Mouse (Mus musculus): Measurements from ENCODE around the gene Prex1. TPM values are rescaled to one million over a fixed set of nuclear protein-coding genes. Genes with fewer than 3 reads are reported as not detected.

Prex1 gene
- total and polyA plus RNA-seq, 3 experiments = 5.5 to 19.5 (median 18.5) TPM

- Histone ChIP-seq H3K79me2 (replicated peaks; ENCODE audit: control insufficient read depth, extremely low read depth, insufficient read depth, poor library complexity, severe bottlenecking) (no peaks in the 10 kb centered on the region), H3K27me3 (replicated peaks) (no peaks in the 10 kb centered on the region), H3K9me3 (replicated peaks; ENCODE audit: low read length) (peaks cover 17% of the 10 kb centered on the region), H3K36me3 (replicated peaks in 1 of 2; ENCODE audit: control insufficient read depth in 1 of 2, insufficient read depth in 1 of 2, low read length in 1 of 2) (peaks cover 18 to 92% of the 10 kb centered on the region in 2 experiments), H3K4me2 (ENCODE audit: insufficient read depth, low read depth, poor library complexity, severe bottlenecking) (no peak overlapping the region), H3K4me3 (replicated peaks in 1 of 3; ENCODE audit: low read depth in 2 of 3, low read length in 2 of 3, poor library complexity in 1 of 3) (no peak overlapping the region), H3K9ac (ENCODE audit: insufficient read depth, low read depth) (no peak overlapping the region), H3K27ac (ENCODE audit: insufficient read depth, low read depth) (no peak overlapping the region), H3K4me1 (ENCODE audit: control insufficient read depth in 1 of 2, insufficient read depth in 2 of 2) (peaks cover 0 to 17% of the 10 kb centered on the region in 2 experiments; a peak in 2 of 4 replicates)
- in situ Hi-C loops (cut with MboI; ENCODE audit: low pct_ligation_motif_present, low pct_unique_long_range_greater_than_20kb, low sequenced_read_pairs) (no loop called here), dilution Hi-C loops (cut with MboI; ENCODE audit: extremely low pct_ligation_motif_present, extremely low pct_unique_long_range_greater_than_20kb, low sequenced_read_pairs) (no loop called here)
- TF ChIP-seq GABPA (IDR thresholded peaks at IDR 0.05; ENCODE audit: insufficient replicate concordance, low read depth, low read length) = no peak
- TF ChIP-seq UBTF (IDR thresholded peaks at IDR 0.05; ENCODE audit: low read depth, low read length) = no peak
- TF ChIP-seq ZMIZ1 (IDR thresholded peaks at IDR 0.05; ENCODE audit: low read depth, low read length) = no peak
- no peak for TF ChIP-seq USF2 (conservative IDR thresholded peaks at IDR 0.05; ENCODE audit: low read depth, low read length)
- TF ChIP-seq MEF2A (IDR thresholded peaks at IDR 0.05; ENCODE audit: borderline replicate concordance, low read depth, low read length) = no peak
- no peak for TF ChIP-seq NELFE (IDR thresholded peaks at IDR 0.05; ENCODE audit: low read depth, low read length)
- no peak for TF ChIP-seq E2F4 (IDR thresholded peaks at IDR 0.05; ENCODE audit: insufficient replicate concordance, low read depth, low read length)
- no peak for TF ChIP-seq MAFK (IDR thresholded peaks at IDR 0.05; ENCODE audit: insufficient replicate concordance, low read length)
- no peak for TF ChIP-seq CTCF (conservative IDR thresholded peaks at IDR 0.05 in 1 of 2, IDR thresholded peaks at IDR 0.05 in 1 of 2; ENCODE audit: low read depth in 2 of 2, low read length in 2 of 2)
- TF ChIP-seq JUND (conservative IDR thresholded peaks at IDR 0.05; ENCODE audit: low read depth, low read length) = no peak
- TF ChIP-seq KAT2A (IDR thresholded peaks at IDR 0.05; ENCODE audit: insufficient replicate concordance, low read length) = no peak
- no peak for TF ChIP-seq TBP (conservative IDR thresholded peaks at IDR 0.05; ENCODE audit: low read depth, low read length)
- no peak for TF ChIP-seq IRF4 (IDR thresholded peaks at IDR 0.05; ENCODE audit: low read depth, low read length)
- no peak for DNase-seq (ENCODE audit: extremely low read depth)
Observed at GRCm38 (mm10) chr2:166638947-166639641, 74.5 kb downstream of the Prex1 start.

GRCm38 (mm10) chr2:166638079-166638800, 75.4 kb downstream of the Prex1 start:
- Histone ChIP-seq H3K79me2 (replicated peaks; ENCODE audit: control insufficient read depth, extremely low read depth, insufficient read depth, poor library complexity, severe bottlenecking) (no peaks in the 10 kb centered on the region), H3K4me1 (ENCODE audit: control insufficient read depth in 1 of 2, insufficient read depth in 2 of 2) (peaks cover 0 to 17% of the 10 kb centered on the region in 2 experiments; a peak in 2 of 4 replicates), H3K9ac (ENCODE audit: insufficient read depth, low read depth) (no peak overlapping the region), H3K27ac (ENCODE audit: insufficient read depth, low read depth) (no peak overlapping the region), H3K4me2 (ENCODE audit: insufficient read depth, low read depth, poor library complexity, severe bottlenecking) (no peak overlapping the region), H3K4me3 (replicated peaks in 1 of 3; ENCODE audit: low read depth in 2 of 3, low read length in 2 of 3, poor library complexity in 1 of 3) (no peak overlapping the region), H3K9me3 (replicated peaks; ENCODE audit: low read length) (peaks cover 17% of the 10 kb centered on the region), H3K36me3 (replicated peaks in 1 of 2; ENCODE audit: control insufficient read depth in 1 of 2, insufficient read depth in 1 of 2, low read length in 1 of 2) (peaks cover 18 to 92% of the 10 kb centered on the region in 2 experiments), H3K27me3 (replicated peaks) (no peaks in the 10 kb centered on the region)
- no peak for TF ChIP-seq POLR2A (IDR thresholded peaks at IDR 0.05; ENCODE audit: low read depth, low read length)
- no peak for TF ChIP-seq ELF1 (IDR thresholded peaks at IDR 0.05; ENCODE audit: low read depth, low read length)
- TF ChIP-seq E2F4 (IDR thresholded peaks at IDR 0.05; ENCODE audit: insufficient replicate concordance, low read depth, low read length) = no peak
- TF ChIP-seq JUND (conservative IDR thresholded peaks at IDR 0.05; ENCODE audit: low read depth, low read length) = no peak
- TF ChIP-seq SMC3 (IDR thresholded peaks at IDR 0.05; ENCODE audit: low read depth, low read length) = no peak
- DNase-seq (ENCODE audit: extremely low read depth) = no peak
- in situ Hi-C loops (cut with MboI; ENCODE audit: low pct_ligation_motif_present, low pct_unique_long_range_greater_than_20kb, low sequenced_read_pairs) (no loop called here), dilution Hi-C loops (cut with MboI; ENCODE audit: extremely low pct_ligation_motif_present, extremely low pct_unique_long_range_greater_than_20kb, low sequenced_read_pairs) (no loop called here)
